Mouse (Mus musculus): ENCODE data around the gene Ino80e. TPM values are rescaled to one million over a fixed set of nuclear protein-coding genes. Genes with fewer than 3 reads are reported as not detected.

Gene Ino80e
- polyA plus RNA-seq, 1 experiment from 2014 or later: 96.5 TPM

- Histone ChIP-seq H3K4me1 (peaks cover 34% of the 10 kb centered on the region), H3K4me2 (no peak overlapping the region), H3K36me3 (replicated peaks) (peaks cover 52% of the 10 kb centered on the region), H3K9ac (no peak overlapping the region), H3K4me3 (replicated peaks) (no peak overlapping the region), H3K9me3 (no peaks in the 10 kb centered on the region), H3K27ac (no peak overlapping the region), H3K27me3 (no peaks in the 10 kb centered on the region)
- ATAC-seq (ENCODE audit: low FRiP score): no peak
Observed at GRCm38 (mm10) chr7:126803751-126804150, 58.4 kb downstream of the Ino80e start.

GRCm38 (mm10) chr7:126803181-126803580, 59.0 kb downstream of the Ino80e start:
- H3K9me3 ChIP-seq: no peaks in the 10 kb centered on the region
- ATAC-seq (ENCODE audit: low FRiP score): no peak
- no peak overlapping the region for H3K9ac ChIP-seq
- no peaks in the 10 kb centered on the region for H3K27me3 ChIP-seq
- H3K36me3 ChIP-seq (replicated peaks): peaks cover 52% of the 10 kb centered on the region
- H3K4me3 ChIP-seq (replicated peaks): no peak overlapping the region
- WGBS: 88% methylated on average over 6 of the region's 6 CpGs
- no peak overlapping the region for H3K4me2 ChIP-seq
- H3K4me1 ChIP-seq: peaks cover 31% of the 10 kb centered on the region
- H3K27ac ChIP-seq: no peak overlapping the region

GRCm38 (mm10) chr7:126802134-126802889, 59.9 kb downstream of the Ino80e start:
- Histone ChIP-seq H3K27me3 (no peaks in the 10 kb centered on the region), H3K9me3 (no peaks in the 10 kb centered on the region), H3K27ac (no peak overlapping the region), H3K9ac (no peak overlapping the region), H3K4me2 (no peak overlapping the region), H3K4me1 (peaks cover 31% of the 10 kb centered on the region), H3K4me3 (replicated peaks) (no peak overlapping the region), H3K36me3 (replicated peaks) (peaks cover 54% of the 10 kb centered on the region)
- 87% methylated on average over 11 of the region's 11 CpGs for WGBS
- ATAC-seq (ENCODE audit: low FRiP score): no peak

GRCm38 (mm10) chr7:126801057-126801422, 61.1 kb downstream of the Ino80e start:
- no peak overlapping the region for H3K4me3 ChIP-seq (replicated peaks)
- 94% methylated on average over 16 of the region's 16 CpGs for WGBS
- no peak overlapping the region for H3K4me2 ChIP-seq
- H3K27me3 ChIP-seq: no peaks in the 10 kb centered on the region
- no peak overlapping the region for H3K27ac ChIP-seq
- peaks cover 40% of the 10 kb centered on the region for H3K4me1 ChIP-seq
- H3K9me3 ChIP-seq: no peaks in the 10 kb centered on the region
- 0 out of 2 replicates have a peak overlapping the region, but pooled peaks have one; percentile 89 for H3K9ac ChIP-seq
- no peak for ATAC-seq (ENCODE audit: low FRiP score)
- peaks cover 61% of the 10 kb centered on the region for H3K36me3 ChIP-seq (replicated peaks)

Other genes starting within 250 kb of the Ino80e start
- 3.1 and 3.8 TPM in 2 replicates for gene Nupr1, start 231.5 kb downstream of the Ino80e start, polyA plus RNA-seq (2016; fragmentation: Nextera tagmentation; extraction: Ambion mirVana)
- gene Sgf29, start 213.1 kb downstream of the Ino80e start, polyA plus RNA-seq (2016; fragmentation: Nextera tagmentation; extraction: Ambion mirVana): 39.4 and 51.2 TPM in 2 replicates
- 0.42 and 0.54 TPM in 2 replicates for gene Sult1a1, start 185.9 kb downstream of the Ino80e start, polyA plus RNA-seq (2016; fragmentation: Nextera tagmentation; extraction: Ambion mirVana)
- gene Bola2, start 167.0 kb downstream of the Ino80e start, polyA plus RNA-seq (2016; fragmentation: Nextera tagmentation; extraction: Ambion mirVana): 146 and 157 TPM in 2 replicates
- 14.7 and 14.9 TPM in 2 replicates for gene Slx1b, start 166.6 kb downstream of the Ino80e start, polyA plus RNA-seq (2016; fragmentation: Nextera tagmentation; extraction: Ambion mirVana)
- gene Coro1a, start 154.6 kb downstream of the Ino80e start, polyA plus RNA-seq (2016; fragmentation: Nextera tagmentation; extraction: Ambion mirVana): 49.1 and 51.0 TPM in 2 replicates
- 51.5 and 56.8 TPM in 2 replicates for gene Mapk3, start 102.8 kb downstream of the Ino80e start, polyA plus RNA-seq (2016; fragmentation: Nextera tagmentation; extraction: Ambion mirVana)
- gene Gdpd3, start 96.0 kb downstream of the Ino80e start, polyA plus RNA-seq (2016; fragmentation: Nextera tagmentation; extraction: Ambion mirVana): 1.4 and 1.5 TPM in 2 replicates
- gene Ypel3, start 85.4 kb downstream of the Ino80e start, polyA plus RNA-seq (2016; fragmentation: Nextera tagmentation; extraction: Ambion mirVana): 91.8 and 92.7 TPM in 2 replicates
- gene Tbx6, start 80.9 kb downstream of the Ino80e start, polyA plus RNA-seq (2016; fragmentation: Nextera tagmentation; extraction: Ambion mirVana): 0.33 and 0.56 TPM in 2 replicates
- 310 and 320 TPM in 2 replicates for gene Ppp4c, start 69.9 kb downstream of the Ino80e start, polyA plus RNA-seq (2016; fragmentation: Nextera tagmentation; extraction: Ambion mirVana)
- gene Fam57b, start 64.7 kb downstream of the Ino80e start, polyA plus RNA-seq (2016; fragmentation: Nextera tagmentation; extraction: Ambion mirVana): 16.2 and 17.6 TPM in 2 replicates
- gene 4930451I11Rik, start 30.7 kb downstream of the Ino80e start, polyA plus RNA-seq (2016; fragmentation: Nextera tagmentation; extraction: Ambion mirVana): not detected in 2 replicates
- gene Doc2a, start 15.0 kb downstream of the Ino80e start, polyA plus RNA-seq (2016; fragmentation: Nextera tagmentation; extraction: Ambion mirVana): 5.5 and 6.6 TPM in 2 replicates
- 53.3 TPM in 2 replicates for gene Hirip3, start 405 bp downstream of the Ino80e start, polyA plus RNA-seq (2016; fragmentation: Nextera tagmentation; extraction: Ambion mirVana)
- gene Taok2, start 22.3 kb upstream of the Ino80e start, polyA plus RNA-seq (2016; fragmentation: Nextera tagmentation; extraction: Ambion mirVana): 60.9 and 65.4 TPM in 2 replicates
- 23.0 and 25.3 TPM in 2 replicates for gene Tmem219, start 60.5 kb upstream of the Ino80e start, polyA plus RNA-seq (2016; fragmentation: Nextera tagmentation; extraction: Ambion mirVana)
- gene Kctd13, start 66.5 kb upstream of the Ino80e start, polyA plus RNA-seq (2016; fragmentation: Nextera tagmentation; extraction: Ambion mirVana): 45.3 and 46.4 TPM in 2 replicates
- 1.5 TPM in 2 replicates for gene Asphd1, start 87.2 kb upstream of the Ino80e start, polyA plus RNA-seq (2016; fragmentation: Nextera tagmentation; extraction: Ambion mirVana)
- 8.6 and 10.5 TPM in 2 replicates for gene Sez6l2, start 88.2 kb upstream of the Ino80e start, polyA plus RNA-seq (2016; fragmentation: Nextera tagmentation; extraction: Ambion mirVana)
- gene Cdipt, start 113.5 kb upstream of the Ino80e start, polyA plus RNA-seq (2016; fragmentation: Nextera tagmentation; extraction: Ambion mirVana): 78.9 and 79.6 TPM in 2 replicates
- gene Cdiptos, start 113.7 kb upstream of the Ino80e start, polyA plus RNA-seq (2016; fragmentation: Nextera tagmentation; extraction: Ambion mirVana): 0.86 and 2.0 TPM in 2 replicates
- gene Mvp, start 152.2 kb upstream of the Ino80e start, polyA plus RNA-seq (2016; fragmentation: Nextera tagmentation; extraction: Ambion mirVana): 4.2 and 4.6 TPM in 2 replicates
- 0.38 and 0.56 TPM in 2 replicates for gene Pagr1b, start 154.1 kb upstream of the Ino80e start, polyA plus RNA-seq (2016; fragmentation: Nextera tagmentation; extraction: Ambion mirVana)
- gene Pagr1a, start 155.0 kb upstream of the Ino80e start, polyA plus RNA-seq (2016; fragmentation: Nextera tagmentation; extraction: Ambion mirVana): 51.4 and 66.8 TPM in 2 replicates
- 53.3 and 75.4 TPM in 2 replicates for gene Gm42742, start 158.7 kb upstream of the Ino80e start, polyA plus RNA-seq (2016; fragmentation: Nextera tagmentation; extraction: Ambion mirVana)
- gene Prrt2, start 158.8 kb upstream of the Ino80e start, polyA plus RNA-seq (2016; fragmentation: Nextera tagmentation; extraction: Ambion mirVana): 5.0 and 6.5 TPM in 2 replicates
- 95.2 and 113 TPM in 2 replicates for gene Maz, start 164.7 kb upstream of the Ino80e start, polyA plus RNA-seq (2016; fragmentation: Nextera tagmentation; extraction: Ambion mirVana)
- 163 and 170 TPM in 2 replicates for gene Kif22, start 180.1 kb upstream of the Ino80e start, polyA plus RNA-seq (2016; fragmentation: Nextera tagmentation; extraction: Ambion mirVana)
- gene Zg16, start 225.0 kb upstream of the Ino80e start, polyA plus RNA-seq (2016; fragmentation: Nextera tagmentation; extraction: Ambion mirVana): not detected in 2 replicates
- gene AI467606, start 229.0 kb upstream of the Ino80e start, polyA plus RNA-seq (2016; fragmentation: Nextera tagmentation; extraction: Ambion mirVana): 0.88 and 0.91 TPM in 2 replicates

All from forebrain, embryonic 12.5 days (tissue).